ENCODE assay signal across 13 mouse cellular contexts in genomic region chr19:55491126-55492076, GRCm38 (mm10).
DNase-seq lines count a peak whose midpoint lies in the region; ATAC-seq and TF ChIP-seq lines count a peak whose summit lies in the region.
"Had no signal": no experiment of that assay in that cellular context is flagged by ENCODE, and none has a peak within 500 bp of the region (broad histone marks: within the 10 kb centered on the region; RNA-seq: fewer than 3 reads in every experiment).

No protein-coding gene starts in this region.

- H3K9me3 ChIP-seq in kidney, embryonic 14.5 days (ENCODE audit: control insufficient read depth, low read length): no peaks in the 10 kb centered on the region
- H3K9me3 ChIP-seq in stomach, embryonic 15.5 days: no peaks in the 10 kb centered on the region
- H3K9me3 ChIP-seq in stomach, postnatal 0 days (ENCODE audit: control insufficient read depth, low read length): no peaks in the 10 kb centered on the region
- H3K9me3 ChIP-seq: hindbrain, embryonic 15.5 days had no signal

- H3K27ac ChIP-seq in kidney, embryonic 14.5 days (ENCODE audit: low read depth, low read length): peak overlapping the region; percentile 24
- no peak overlapping the region for H3K27ac ChIP-seq in stomach, embryonic 15.5 days
- no peak overlapping the region for H3K27ac ChIP-seq in stomach, postnatal 0 days (replicated peaks)
- H3K27ac ChIP-seq: hindbrain, embryonic 15.5 days; layer of hippocampus, adult 2 months had no signal

- 15% methylated on average over 15 of the region's 15 CpGs for WGBS in kidney, embryonic 14.5 days
- 35% methylated on average over 15 of the region's 15 CpGs for WGBS in stomach, embryonic 15.5 days
- 34% methylated on average over 15 of the region's 15 CpGs for WGBS in stomach, postnatal 0 days

- no peak overlapping the region for H3K4me3 ChIP-seq in kidney, embryonic 14.5 days (ENCODE audit: low read length)
- no peak overlapping the region for H3K4me3 ChIP-seq in stomach, embryonic 15.5 days (replicated peaks)
- no peak overlapping the region for H3K4me3 ChIP-seq in stomach, postnatal 0 days (ENCODE audit: low read depth, low read length)
- H3K4me3 ChIP-seq: hindbrain, embryonic 15.5 days; layer of hippocampus, adult 2 months had no signal

- TF ChIP-seq EP300 in stomach, postnatal 0 days (optimal IDR thresholded peaks at IDR 0.05): no peak

- H3K27me3 ChIP-seq in kidney, embryonic 14.5 days (ENCODE audit: control insufficient read depth, insufficient read depth, low read length): no peaks in the 10 kb centered on the region
- H3K27me3 ChIP-seq in stomach, embryonic 15.5 days (replicated peaks): no peaks in the 10 kb centered on the region
- H3K27me3 ChIP-seq in stomach, postnatal 0 days (ENCODE audit: control insufficient read depth, insufficient read depth, low read length): no peaks in the 10 kb centered on the region

- H3K36me3 ChIP-seq in kidney, embryonic 14.5 days (ENCODE audit: control insufficient read depth, insufficient read depth, low read length): no peaks in the 10 kb centered on the region
- no peaks in the 10 kb centered on the region for H3K36me3 ChIP-seq in stomach, embryonic 15.5 days
- no peaks in the 10 kb centered on the region for H3K36me3 ChIP-seq in stomach, postnatal 0 days (ENCODE audit: control insufficient read depth, insufficient read depth, low read length)
- H3K36me3 ChIP-seq: hindbrain, embryonic 15.5 days had no signal

- ATAC-seq in kidney, embryonic 14.5 days (ENCODE audit: low FRiP score, low TSS enrichment): 0 out of 2 replicates have a peak, but pooled peaks have one; percentile 60
- no peak for ATAC-seq in stomach, embryonic 15.5 days (ENCODE audit: insufficient read depth, low FRiP score, low read depth)
- no peak for ATAC-seq in stomach, postnatal 0 days (ENCODE audit: low FRiP score, low TSS enrichment)
- no peak for ATAC-seq in inflammation-experienced regulatory T-cells, adult 6 months

- no peak overlapping the region for H3K9ac ChIP-seq in kidney, embryonic 14.5 days (ENCODE audit: low read depth, low read length)
- no peak overlapping the region for H3K9ac ChIP-seq in stomach, embryonic 15.5 days
- no peak overlapping the region for H3K9ac ChIP-seq in stomach, postnatal 0 days (ENCODE audit: low read length)
- H3K9ac ChIP-seq: hindbrain, embryonic 15.5 days had no signal

- peaks cover 22% of the 10 kb centered on the region for H3K4me1 ChIP-seq in kidney, embryonic 14.5 days (ENCODE audit: control insufficient read depth, insufficient read depth, low read length)
- H3K4me1 ChIP-seq in stomach, embryonic 15.5 days: peaks cover 5% of the 10 kb centered on the region; the same call in 1 of the 2 replicates
- H3K4me1 ChIP-seq in stomach, postnatal 0 days (replicated peaks; ENCODE audit: control insufficient read depth, insufficient read depth): peaks cover 2% of the 10 kb centered on the region; the same call in 1 of the 2 replicates

- no peak for DNase-seq in kidney, postnatal 36 days
- no peak for DNase-seq in stomach, postnatal 0 days (ENCODE audit: low spot score)
- peak; percentile 66 for DNase-seq in embryo, embryonic 10 days (ENCODE audit: low spot score)
- peak; percentile 65 for DNase-seq in yolk sac, embryonic 10.5 days (ENCODE audit: low spot score)
- no peak for DNase-seq in adrenal gland, postnatal 14 days
- DNase-seq: cerebellum, postnatal 10 days; lung, adult 18-20 months; spleen, adult 18-20 months had no signal

- no peak for TF ChIP-seq CTCF in stomach, postnatal 0 days (IDR thresholded peaks at IDR 0.05; ENCODE audit: low read depth)

- H3K4me2 ChIP-seq in kidney, embryonic 14.5 days (replicated peaks; ENCODE audit: low read depth, low read length): no peak overlapping the region; the same call in 1 of the 2 replicates
- 0 out of 2 replicates have a peak overlapping the region, but pooled peaks have one; percentile 9 for H3K4me2 ChIP-seq in stomach, embryonic 15.5 days
- no peak overlapping the region for H3K4me2 ChIP-seq in stomach, postnatal 0 days (replicated peaks; ENCODE audit: low read depth)
- H3K4me2 ChIP-seq: hindbrain, embryonic 15.5 days had no signal

Comparison
In these comparisons a context has a peak if more than half of its experiments do, and no peak if none do; other contexts are left out.
1. DNase-seq: peak in embryo, embryonic 10 days (single experiment) and yolk sac, embryonic 10.5 days (single experiment); none in kidney, postnatal 36 days (0 of 2), stomach, postnatal 0 days (single experiment) and adrenal gland, postnatal 14 days (single experiment).